Mouse (Mus musculus): ENCODE results near the gene Ptdss2. TPM values are rescaled to one million over a fixed set of nuclear protein-coding genes. Genes with fewer than 3 reads are reported as not detected.
A peak's percentile ranks its signal among the peaks of the same experiment; 100 is the strongest.

The Ptdss2 gene
- polyA plus RNA-seq, 1 experiment from 2014 or later, result 59.4 TPM

DNA sequence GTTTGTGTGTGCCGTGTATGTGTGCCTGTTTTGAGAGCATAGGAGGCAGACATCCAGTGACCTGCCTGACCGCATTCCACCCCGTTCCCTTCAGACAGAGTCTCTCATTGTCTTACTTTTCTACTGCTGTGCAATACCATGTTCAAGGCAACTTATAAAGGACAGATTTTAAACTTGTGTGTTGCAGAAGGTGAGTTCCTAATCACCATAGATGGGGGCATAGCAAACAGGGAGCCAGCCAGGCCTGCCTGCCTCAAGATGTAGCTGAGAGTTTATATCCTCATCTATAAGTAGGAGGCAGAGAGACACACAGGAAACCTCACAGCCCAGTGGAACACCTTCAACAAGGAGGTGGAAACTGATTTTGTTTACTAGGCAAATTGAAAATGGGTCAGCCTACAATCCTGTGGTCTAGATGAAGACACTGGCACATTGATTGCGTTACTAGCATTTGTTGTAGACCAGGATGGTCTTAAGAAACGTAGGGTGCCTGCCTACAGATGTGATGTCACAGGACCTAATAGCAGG lies 51.2 kb downstream of the Ptdss2 start:
- H3K4me3 ChIP-seq (replicated peaks; ENCODE audit: low read length), result peak overlapping the region; percentile 61
- H3K36me3 ChIP-seq (ENCODE audit: control insufficient read depth, insufficient read depth, low read length), result no peaks in the 10 kb centered on the region
- peaks cover 16% of the 10 kb centered on the region for H3K4me1 ChIP-seq (ENCODE audit: control insufficient read depth, insufficient read depth, low read length)
- WGBS, result 67% methylated on average over 5 of the region's 5 CpGs
- no peak for ATAC-seq (ENCODE audit: insufficient read depth, low FRiP score)
- H3K4me2 ChIP-seq (ENCODE audit: low read depth, low read length), result peak overlapping the region; percentile 70
- peak overlapping the region; percentile 83 for H3K9ac ChIP-seq (ENCODE audit: low read length)
- peak overlapping the region; percentile 95 for H3K27ac ChIP-seq (ENCODE audit: low read length)
- no peaks in the 10 kb centered on the region for H3K27me3 ChIP-seq (ENCODE audit: control insufficient read depth, insufficient read depth, low read length)
- H3K9me3 ChIP-seq (replicated peaks; ENCODE audit: control insufficient read depth, low read length), result no peaks in the 10 kb centered on the region

GRCm38 (mm10) chr7:141175068-141175467 lies 52.9 kb downstream of the Ptdss2 start:
- H3K36me3 ChIP-seq (ENCODE audit: control insufficient read depth, insufficient read depth, low read length), result no peaks in the 10 kb centered on the region
- H3K4me2 ChIP-seq (ENCODE audit: low read depth, low read length), result no peak overlapping the region
- H3K27ac ChIP-seq (ENCODE audit: low read length), result no peak overlapping the region
- no peak overlapping the region for H3K4me3 ChIP-seq (replicated peaks; ENCODE audit: low read length)
- H3K9ac ChIP-seq (ENCODE audit: low read length), result no peak overlapping the region
- H3K27me3 ChIP-seq (ENCODE audit: control insufficient read depth, insufficient read depth, low read length), result no peaks in the 10 kb centered on the region
- 86% methylated on average over 4 of the region's 4 CpGs for WGBS
- no peaks in the 10 kb centered on the region for H3K9me3 ChIP-seq (replicated peaks; ENCODE audit: control insufficient read depth, low read length)
- no peak for ATAC-seq (ENCODE audit: insufficient read depth, low FRiP score)
- H3K4me1 ChIP-seq (ENCODE audit: control insufficient read depth, insufficient read depth, low read length), result peaks cover 6% of the 10 kb centered on the region; the same call in 1 of the 2 replicates

- Histone ChIP-seq H3K36me3 (ENCODE audit: control insufficient read depth, insufficient read depth, low read length) (no peaks in the 10 kb centered on the region), H3K4me2 (ENCODE audit: low read depth, low read length) (no peak overlapping the region), H3K27me3 (ENCODE audit: control insufficient read depth, insufficient read depth, low read length) (no peaks in the 10 kb centered on the region), H3K9me3 (replicated peaks; ENCODE audit: control insufficient read depth, low read length) (no peaks in the 10 kb centered on the region), H3K4me1 (ENCODE audit: control insufficient read depth, insufficient read depth, low read length) (peaks cover 6% of the 10 kb centered on the region; the same call in 1 of the 2 replicates), H3K9ac (ENCODE audit: low read length) (no peak overlapping the region; the same call in 1 of the 2 replicates), H3K4me3 (replicated peaks; ENCODE audit: low read length) (no peak overlapping the region), H3K27ac (ENCODE audit: low read length) (no peak overlapping the region)
- WGBS, result 0% methylated on average over 8 of the region's 8 CpGs
- no peak for ATAC-seq (ENCODE audit: insufficient read depth, low FRiP score)
These were observed 54.0 kb downstream of the Ptdss2 start for GRCm38 (mm10) chr7:141176173-141176572.

DNA sequence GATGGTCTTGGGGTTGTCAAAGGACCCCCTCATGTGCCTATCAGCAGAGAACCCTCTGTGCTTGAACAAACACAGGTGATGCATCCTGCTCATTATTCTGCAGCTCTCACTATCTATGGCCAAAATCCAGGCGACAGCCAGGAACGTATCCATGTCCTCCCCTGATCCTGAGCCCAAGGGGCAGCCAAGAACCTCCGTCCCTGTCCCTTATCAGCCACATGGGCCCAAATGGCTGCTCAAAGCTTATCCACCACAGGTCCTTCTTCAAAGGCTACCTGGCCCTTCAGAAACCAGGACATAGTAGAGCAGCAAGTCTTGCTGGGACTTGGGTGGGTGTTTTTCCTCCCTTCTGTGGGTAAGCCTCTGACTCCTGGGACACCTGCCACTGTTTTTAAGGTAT lies 66.0 kb downstream of the Ptdss2 start:
- 79% methylated on average over 3 of the region's 3 CpGs for WGBS
- ATAC-seq (ENCODE audit: insufficient read depth, low FRiP score), result no peak
- no peaks in the 10 kb centered on the region for H3K27me3 ChIP-seq (ENCODE audit: control insufficient read depth, insufficient read depth, low read length)

DNA sequence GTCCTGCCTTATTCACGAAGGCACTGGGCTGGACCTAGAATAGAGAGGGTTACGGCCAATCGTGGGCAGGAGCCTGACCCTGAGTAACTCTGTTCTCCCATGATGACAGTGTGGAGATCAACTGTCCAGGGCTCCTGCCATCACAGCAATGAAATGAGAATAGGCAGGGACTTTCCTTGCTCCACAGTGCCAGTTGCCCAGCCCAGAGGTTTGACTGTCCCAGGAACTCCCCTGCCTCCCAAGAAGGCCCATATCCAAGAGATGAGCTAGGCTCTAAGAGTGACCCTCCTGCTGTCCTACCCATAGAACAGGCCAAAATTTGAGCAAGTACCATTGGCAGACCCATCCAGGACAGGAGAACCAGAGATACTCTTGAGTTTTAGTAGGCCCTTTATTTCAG lies 66.6 kb downstream of the Ptdss2 start:
- no peak overlapping the region for H3K4me2 ChIP-seq (ENCODE audit: low read depth, low read length)
- H3K9ac ChIP-seq (ENCODE audit: low read length), result no peak overlapping the region
- H3K36me3 ChIP-seq (ENCODE audit: control insufficient read depth, insufficient read depth, low read length), result peaks cover 13% of the 10 kb centered on the region
- no peaks in the 10 kb centered on the region for H3K9me3 ChIP-seq (replicated peaks; ENCODE audit: control insufficient read depth, low read length)
- ATAC-seq (ENCODE audit: insufficient read depth, low FRiP score), result no peak
- H3K4me3 ChIP-seq (replicated peaks; ENCODE audit: low read length), result no peak overlapping the region
- 90% methylated on average over 3 of the region's 3 CpGs for WGBS
- no peaks in the 10 kb centered on the region for H3K27me3 ChIP-seq (ENCODE audit: control insufficient read depth, insufficient read depth, low read length)
- peaks cover 19% of the 10 kb centered on the region for H3K4me1 ChIP-seq (ENCODE audit: control insufficient read depth, insufficient read depth, low read length)
- H3K27ac ChIP-seq (ENCODE audit: low read length), result no peak overlapping the region

More for the DNA sequence above, 66.0 kb downstream of the Ptdss2 start:
- no peak overlapping the region for H3K4me2 ChIP-seq (ENCODE audit: low read depth, low read length)
- H3K4me3 ChIP-seq (replicated peaks; ENCODE audit: low read length), result no peak overlapping the region
- no peak overlapping the region for H3K9ac ChIP-seq (ENCODE audit: low read length)
- no peak overlapping the region for H3K27ac ChIP-seq (ENCODE audit: low read length)
- peaks cover 19% of the 10 kb centered on the region for H3K4me1 ChIP-seq (ENCODE audit: control insufficient read depth, insufficient read depth, low read length)
- H3K9me3 ChIP-seq (replicated peaks; ENCODE audit: control insufficient read depth, low read length), result no peaks in the 10 kb centered on the region
- H3K36me3 ChIP-seq (ENCODE audit: control insufficient read depth, insufficient read depth, low read length), result peaks cover 13% of the 10 kb centered on the region

DNA sequence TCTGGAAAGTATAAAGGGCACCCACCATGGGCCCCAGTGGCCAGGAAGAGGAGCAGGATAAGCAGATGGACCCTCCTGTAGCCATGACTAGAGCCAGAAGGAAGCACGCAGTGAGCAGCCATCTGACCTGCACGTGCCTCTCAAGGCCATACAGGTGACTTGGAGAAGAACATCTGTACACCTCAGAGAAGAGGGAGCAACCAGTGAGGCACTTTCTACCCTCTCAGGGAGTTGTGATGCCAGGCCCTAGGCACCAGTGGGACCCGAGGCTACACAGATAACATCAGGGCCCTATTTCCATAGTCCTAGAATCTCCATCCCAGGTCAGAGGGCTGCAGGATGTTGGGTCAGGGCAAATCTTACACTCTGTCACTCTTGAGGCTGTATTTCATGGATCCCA lies 68.0 kb downstream of the Ptdss2 start:
- no peak overlapping the region for H3K4me2 ChIP-seq (ENCODE audit: low read depth, low read length)
- no peak overlapping the region for H3K9ac ChIP-seq (ENCODE audit: low read length)
- peaks cover 13% of the 10 kb centered on the region for H3K36me3 ChIP-seq (ENCODE audit: control insufficient read depth, insufficient read depth, low read length)
- no peak overlapping the region for H3K27ac ChIP-seq (ENCODE audit: low read length)
- H3K9me3 ChIP-seq (replicated peaks; ENCODE audit: control insufficient read depth, low read length), result no peaks in the 10 kb centered on the region
- H3K4me3 ChIP-seq (replicated peaks; ENCODE audit: low read length), result no peak overlapping the region
- peaks cover 23% of the 10 kb centered on the region for H3K4me1 ChIP-seq (ENCODE audit: control insufficient read depth, insufficient read depth, low read length)
- ATAC-seq (ENCODE audit: insufficient read depth, low FRiP score), result no peak
- no peaks in the 10 kb centered on the region for H3K27me3 ChIP-seq (ENCODE audit: control insufficient read depth, insufficient read depth, low read length)
- WGBS, result 89% methylated on average over 3 of the region's 3 CpGs

- no peak overlapping the region for H3K27ac ChIP-seq (ENCODE audit: low read length)
- no peak overlapping the region for H3K9ac ChIP-seq (ENCODE audit: low read length)
- no peak for ATAC-seq (ENCODE audit: insufficient read depth, low FRiP score)
- H3K27me3 ChIP-seq (ENCODE audit: control insufficient read depth, insufficient read depth, low read length), result no peaks in the 10 kb centered on the region
- peaks cover 25% of the 10 kb centered on the region for H3K4me1 ChIP-seq (ENCODE audit: control insufficient read depth, insufficient read depth, low read length)
- H3K9me3 ChIP-seq (replicated peaks; ENCODE audit: control insufficient read depth, low read length), result no peaks in the 10 kb centered on the region
- H3K4me3 ChIP-seq (replicated peaks; ENCODE audit: low read length), result no peak overlapping the region
- WGBS, result 84% methylated on average over 14 of the region's 14 CpGs
- H3K36me3 ChIP-seq (ENCODE audit: control insufficient read depth, insufficient read depth, low read length), result peaks cover 13% of the 10 kb centered on the region
- H3K4me2 ChIP-seq (ENCODE audit: low read depth, low read length), result no peak overlapping the region
These were observed 68.9 kb downstream of the Ptdss2 start for GRCm38 (mm10) chr7:141191036-141191435.

- Histone ChIP-seq H3K4me2 (ENCODE audit: low read depth, low read length) (peak overlapping the region; percentile 93), H3K9me3 (replicated peaks; ENCODE audit: control insufficient read depth, low read length) (no peaks in the 10 kb centered on the region), H3K36me3 (ENCODE audit: control insufficient read depth, insufficient read depth, low read length) (peaks cover 13% of the 10 kb centered on the region), H3K27ac (ENCODE audit: low read length) (no peak overlapping the region), H3K9ac (ENCODE audit: low read length) (peak overlapping the region; percentile 99; the same call in 1 of the 2 replicates), H3K4me3 (replicated peaks; ENCODE audit: low read length) (peak overlapping the region; percentile 95), H3K4me1 (ENCODE audit: control insufficient read depth, insufficient read depth, low read length) (peaks cover 25% of the 10 kb centered on the region), H3K27me3 (ENCODE audit: control insufficient read depth, insufficient read depth, low read length) (no peaks in the 10 kb centered on the region)
- no peak for ATAC-seq (ENCODE audit: insufficient read depth, low FRiP score)
- 89% methylated on average over 24 of the region's 24 CpGs for WGBS
These were observed 69.9 kb downstream of the Ptdss2 start for GRCm38 (mm10) chr7:141191796-141192685.

- Histone ChIP-seq H3K4me3 (replicated peaks; ENCODE audit: low read length) (peak overlapping the region; percentile 95), H3K4me2 (ENCODE audit: low read depth, low read length) (peak overlapping the region; percentile 93), H3K36me3 (ENCODE audit: control insufficient read depth, insufficient read depth, low read length) (peaks cover 13% of the 10 kb centered on the region), H3K27me3 (ENCODE audit: control insufficient read depth, insufficient read depth, low read length) (no peaks in the 10 kb centered on the region), H3K9ac (ENCODE audit: low read length) (peak overlapping the region; percentile 99), H3K27ac (ENCODE audit: low read length) (peak overlapping the region; percentile 93), H3K4me1 (ENCODE audit: control insufficient read depth, insufficient read depth, low read length) (peaks cover 25% of the 10 kb centered on the region), H3K9me3 (replicated peaks; ENCODE audit: control insufficient read depth, low read length) (no peaks in the 10 kb centered on the region)
- no peak for ATAC-seq (ENCODE audit: insufficient read depth, low FRiP score)
- 25% methylated on average over 12 of the region's 12 CpGs for WGBS
These were observed 70.7 kb downstream of the Ptdss2 start for GRCm38 (mm10) chr7:141192776-141193347.
